ENCODE assay signal across 9 mouse cellular contexts in genomic region chr15:102987124-102987833, GRCm38 (mm10). TPM values are rescaled to one million over a fixed set of nuclear protein-coding genes. Genes with fewer than 3 reads are reported as not detected.
DNase-seq lines count a peak whose midpoint lies in the region; ATAC-seq and TF ChIP-seq lines count a peak whose summit lies in the region.
"Had no signal": no experiment of that assay in that cellular context is flagged by ENCODE, and none has a peak within 500 bp of the region (broad histone marks: within the 10 kb centered on the region; RNA-seq: fewer than 3 reads in every experiment).

No protein-coding gene starts in this region.

- peak; percentile 48 for DNase-seq in G1E (ENCODE audit: low spot score)
- DNase-seq in c-Kit-positive CD71-negative TER-119-negative erythroid progenitor cells, embryonic 14.5 days (ENCODE audit: low read depth): peak; percentile 84
- DNase-seq in forebrain, embryonic 14.5 days (ENCODE audit: low spot score): peak; percentile 92
- peak; percentile 58 to 87 for DNase-seq in layer of hippocampus, adult 2 months (ENCODE audit: low spot score in 2 of 2)
- peak; percentile 96 for DNase-seq in lung, postnatal 14 days
- peak; percentile 98 for DNase-seq in retina, embryonic 14.5 days (ENCODE audit: low spot score)
- peak; percentile 72 for DNase-seq in thymus, postnatal 25 days

- peak overlapping the region; percentile 44; the same call in 1 of the 2 replicates for H3K4me3 ChIP-seq in G1E (ENCODE audit: low read depth, low read length)
- no peak overlapping the region for H3K4me3 ChIP-seq in forebrain, embryonic 14.5 days (ENCODE audit: low read depth, low read length)
- H3K4me3 ChIP-seq in layer of hippocampus, adult 2 months: no peak overlapping the region

- peaks cover 44% of the 10 kb centered on the region for H3K27me3 ChIP-seq in G1E (ENCODE audit: insufficient read depth, low read length)
- H3K27me3 ChIP-seq in forebrain, embryonic 14.5 days (replicated peaks; ENCODE audit: control insufficient read depth, insufficient read depth, low read length): peaks cover 98% of the 10 kb centered on the region

- H3K9ac ChIP-seq in forebrain, embryonic 14.5 days (ENCODE audit: low read length): no peak overlapping the region

- peaks cover 6% of the 10 kb centered on the region for H3K36me3 ChIP-seq in G1E (replicated peaks)
- no peaks in the 10 kb centered on the region for H3K36me3 ChIP-seq in forebrain, embryonic 14.5 days (ENCODE audit: control insufficient read depth, insufficient read depth, low read length)

- no peak for ATAC-seq in G1E (ENCODE audit: extremely low read depth, insufficient number of reproducible peaks, low FRiP score, poor library complexity, severe bottlenecking)
- peak; percentile 42; the same call in 1 of the 2 replicates for ATAC-seq in forebrain, embryonic 14.5 days
- peak; percentile 40 to 65; a peak in 2 of 4 replicates for ATAC-seq in hematopoietic stem cell, adult 5-6 weeks (replicated peaks in 1 of 2; ENCODE audit: insufficient read depth in 1 of 2, low FRiP score in 2 of 2, low TSS enrichment in 1 of 2, low read depth in 1 of 2, poor library complexity in 2 of 2, severe bottlenecking in 2 of 2)

- 3% methylated on average over 21 of the region's 21 CpGs for WGBS in forebrain, embryonic 14.5 days

- H3K4me1 ChIP-seq in G1E (ENCODE audit: insufficient read depth, low read depth, low read length): peaks cover 73% of the 10 kb centered on the region
- no peaks in the 10 kb centered on the region for H3K4me1 ChIP-seq in forebrain, embryonic 14.5 days (ENCODE audit: control insufficient read depth, insufficient read depth, low read length)

- TF ChIP-seq CTCF in G1E (IDR thresholded peaks at IDR 0.05; ENCODE audit: low read depth, low read length): peak; percentile 67
- TF ChIP-seq CTCF in layer of hippocampus, adult 2 months (conservative IDR thresholded peaks at IDR 0.05): peak; percentile 93

- H3K9me3 ChIP-seq in G1E (replicated peaks): no peaks in the 10 kb centered on the region
- no peaks in the 10 kb centered on the region for H3K9me3 ChIP-seq in forebrain, embryonic 14.5 days (replicated peaks; ENCODE audit: control insufficient read depth, low read length)

- H3K4me2 ChIP-seq in forebrain, embryonic 14.5 days (ENCODE audit: low read length): no peak overlapping the region

- no peak overlapping the region for H3K27ac ChIP-seq in forebrain, embryonic 14.5 days (ENCODE audit: low read depth, low read length)
- H3K27ac ChIP-seq in layer of hippocampus, adult 2 months: no peak overlapping the region

RNA-seq across cellular contexts. Expression of gene Hoxc8, which starts 3.1 kb away (rescaled TPM):
- total RNA-seq in G1E (2014; fragmentation: Nextera tagmentation): 21.1 and 26.6 TPM in 2 replicates
- total RNA-seq in G1E (2017): 2.0 and 2.7 TPM in 2 replicates
- 10.1 and 12.2 TPM in 2 replicates for polyA plus RNA-seq in G1E (2012)
- polyA plus RNA-seq in forebrain, embryonic 14.5 days (2014; fragmentation: Nextera tagmentation; extraction: Ambion mirVana): not detected in 2 replicates
- total RNA-seq in hematopoietic stem cell, adult 5-6 weeks (2017): not detected in 2 replicates
- total RNA-seq in layer of hippocampus, adult 2 months (2021): not detected
- polyA plus RNA-seq: liver, embryonic 16.5 days had no signal

RNA-seq across cellular contexts. Expression of gene Hoxc6, which starts 10.8 kb away (rescaled TPM):
- total RNA-seq in G1E (2014; fragmentation: Nextera tagmentation) (16.3 and 37.1 TPM in 2 replicates), G1E (2017) (8.6 and 12.0 TPM in 2 replicates)
- polyA plus RNA-seq in G1E (2012): 27.1 and 28.6 TPM in 2 replicates
- not detected in 2 replicates for polyA plus RNA-seq in forebrain, embryonic 14.5 days (2014; fragmentation: Nextera tagmentation; extraction: Ambion mirVana)
- total RNA-seq in hematopoietic stem cell, adult 5-6 weeks (2017): not detected in 2 replicates
- not detected for total RNA-seq in layer of hippocampus, adult 2 months (2021)
- polyA plus RNA-seq: liver, embryonic 16.5 days had no signal

RNA-seq across cellular contexts. Expression of gene Hoxc9, which starts 11.0 kb away (rescaled TPM):
- total RNA-seq in G1E (2014; fragmentation: Nextera tagmentation) (5.0 and 7.9 TPM in 2 replicates), G1E (2017) (3.3 and 3.9 TPM in 2 replicates)
- polyA plus RNA-seq in G1E (2012): 9.8 and 12.0 TPM in 2 replicates
- polyA plus RNA-seq in forebrain, embryonic 14.5 days (2014; fragmentation: Nextera tagmentation; extraction: Ambion mirVana): not detected in 2 replicates
- total RNA-seq in hematopoietic stem cell, adult 5-6 weeks (2017): not detected in 2 replicates
- total RNA-seq in layer of hippocampus, adult 2 months (2021): not detected
- polyA plus RNA-seq: liver, embryonic 16.5 days had no signal

RNA-seq across cellular contexts. Expression of gene Hoxc5, which starts 20.0 kb away (rescaled TPM):
- total RNA-seq in G1E (2014; fragmentation: Nextera tagmentation) (9.9 and 19.8 TPM in 2 replicates), G1E (2017) (7.6 and 9.1 TPM in 2 replicates)
- polyA plus RNA-seq in G1E (2012): 11.4 and 12.4 TPM in 2 replicates
- not detected in 2 replicates for polyA plus RNA-seq in forebrain, embryonic 14.5 days (2014; fragmentation: Nextera tagmentation; extraction: Ambion mirVana)
- total RNA-seq in hematopoietic stem cell, adult 5-6 weeks (2017): 0.25 TPM in 1 of 2 replicates, not detected in the other
- total RNA-seq in layer of hippocampus, adult 2 months (2021): not detected

RNA-seq across cellular contexts. Expression of gene Hoxc10, which starts 20.7 kb away (rescaled TPM):
- total RNA-seq in G1E (2014; fragmentation: Nextera tagmentation) (0.60 TPM in 1 of 2 replicates, not detected in the other), G1E (2017) (0.12 and 0.16 TPM in 2 replicates)
- polyA plus RNA-seq in G1E (2012): 0.08 and 0.16 TPM in 2 replicates
- not detected in 2 replicates for polyA plus RNA-seq in forebrain, embryonic 14.5 days (2014; fragmentation: Nextera tagmentation; extraction: Ambion mirVana)
- not detected in 2 replicates for total RNA-seq in hematopoietic stem cell, adult 5-6 weeks (2017)
- total RNA-seq in layer of hippocampus, adult 2 months (2021): not detected
- polyA plus RNA-seq: liver, embryonic 16.5 days had no signal

Comparison
In these comparisons a context has a peak if more than half of its experiments do, and no peak if none do; other contexts are left out.
1. DNase-seq: peak in every context shown above with its lines; median percentile 98 in retina, embryonic 14.5 days; 96 in lung, postnatal 14 days; 92 in forebrain, embryonic 14.5 days; 84 in c-Kit-positive CD71-negative TER-119-negative erythroid progenitor cells, embryonic 14.5 days; 72 in layer of hippocampus, adult 2 months; 72 in thymus, postnatal 25 days; 48 in G1E.